Mouse (Mus musculus): Measurements from ENCODE around the gene Slc41a3. TPM values are rescaled to one million over a fixed set of nuclear protein-coding genes. Genes with fewer than 3 reads are reported as not detected.

The Slc41a3 gene
- total and polyA plus RNA-seq, 2 experiments from 2014 or later: 23.4 to 35.0 TPM

GRCm38 (mm10) chr6:90606538-90606937, 2.0 kb downstream of the Slc41a3 start:
- Histone ChIP-seq H3K9me3 (replicated peaks; ENCODE audit: control insufficient read depth, low read length) (no peaks in the 10 kb centered on the region), H3K27ac (ENCODE audit: low read depth) (no peak overlapping the region), H3K9ac (replicated peaks; ENCODE audit: low read depth, low read length) (no peak overlapping the region), H3K4me3 (ENCODE audit: low read depth, low read length) (no peak overlapping the region), H3K4me1 (ENCODE audit: control insufficient read depth, insufficient read depth) (peaks cover 20% of the 10 kb centered on the region), H3K36me3 (replicated peaks; ENCODE audit: control insufficient read depth, insufficient read depth, low read length) (no peaks in the 10 kb centered on the region), H3K27me3 (ENCODE audit: control insufficient read depth, insufficient read depth, low read length) (no peaks in the 10 kb centered on the region), H3K4me2 (ENCODE audit: low read depth, low read length) (no peak overlapping the region)
- TF ChIP-seq CTCF (IDR thresholded peaks at IDR 0.05; ENCODE audit: low read depth) (peak; percentile 84), EP300 (IDR thresholded peaks at IDR 0.05; ENCODE audit: low read depth) (no peak)
- WGBS: 21% methylated on average over 7 of the region's 7 CpGs
- ATAC-seq (ENCODE audit: insufficient read depth, low read depth) (no peak), DNase-seq (ENCODE audit: low spot score) (peak; percentile 63)

GRCm38 (mm10) chr6:90607196-90607595, 2.7 kb downstream of the Slc41a3 start:
- Histone ChIP-seq H3K4me2 (ENCODE audit: low read depth, low read length) (no peak overlapping the region), H3K4me3 (ENCODE audit: low read depth, low read length) (no peak overlapping the region), H3K9ac (replicated peaks; ENCODE audit: low read depth, low read length) (no peak overlapping the region), H3K27ac (ENCODE audit: low read depth) (no peak overlapping the region), H3K9me3 (replicated peaks; ENCODE audit: control insufficient read depth, low read length) (no peaks in the 10 kb centered on the region), H3K4me1 (ENCODE audit: control insufficient read depth, insufficient read depth) (peaks cover 14% of the 10 kb centered on the region), H3K27me3 (ENCODE audit: control insufficient read depth, insufficient read depth, low read length) (no peaks in the 10 kb centered on the region), H3K36me3 (replicated peaks; ENCODE audit: control insufficient read depth, insufficient read depth, low read length) (no peaks in the 10 kb centered on the region)
- ATAC-seq (ENCODE audit: insufficient read depth, low read depth) (no peak), DNase-seq (ENCODE audit: low spot score) (peak; percentile 82)
- TF ChIP-seq CTCF (IDR thresholded peaks at IDR 0.05; ENCODE audit: low read depth) (peak; percentile 88), EP300 (IDR thresholded peaks at IDR 0.05; ENCODE audit: low read depth) (no peak)
- WGBS: 11% methylated on average over 5 of the region's 5 CpGs

- peak; percentile 28; the same call in 1 of the 2 replicates for ATAC-seq (ENCODE audit: insufficient read depth, low read depth)
- WGBS: 53% methylated on average over 6 of the region's 6 CpGs
Observed at GRCm38 (mm10) chr6:90608186-90608585, 3.7 kb downstream of the Slc41a3 start.

GRCm38 (mm10) chr6:90610248-90610647, 5.7 kb downstream of the Slc41a3 start:
- Histone ChIP-seq H3K4me2 (ENCODE audit: low read depth, low read length) (no peak overlapping the region), H3K27me3 (ENCODE audit: control insufficient read depth, insufficient read depth, low read length) (no peaks in the 10 kb centered on the region), H3K36me3 (replicated peaks; ENCODE audit: control insufficient read depth, insufficient read depth, low read length) (no peaks in the 10 kb centered on the region), H3K4me1 (ENCODE audit: control insufficient read depth, insufficient read depth) (peaks cover 17% of the 10 kb centered on the region), H3K9ac (replicated peaks; ENCODE audit: low read depth, low read length) (no peak overlapping the region), H3K4me3 (ENCODE audit: low read depth, low read length) (no peak overlapping the region), H3K9me3 (replicated peaks; ENCODE audit: control insufficient read depth, low read length) (no peaks in the 10 kb centered on the region), H3K27ac (ENCODE audit: low read depth) (no peak overlapping the region)
- DNase-seq (ENCODE audit: low spot score) (no peak), ATAC-seq (ENCODE audit: insufficient read depth, low read depth) (no peak)
- WGBS: 78% methylated on average over 5 of the region's 5 CpGs
- no peak for TF ChIP-seq EP300 (IDR thresholded peaks at IDR 0.05; ENCODE audit: low read depth)
- TF ChIP-seq CTCF (IDR thresholded peaks at IDR 0.05; ENCODE audit: low read depth): no peak

More at GRCm38 (mm10) chr6:90608186-90608585, 3.7 kb downstream of the Slc41a3 start:
- Histone ChIP-seq H3K27ac (ENCODE audit: low read depth) (no peak overlapping the region), H3K27me3 (ENCODE audit: control insufficient read depth, insufficient read depth, low read length) (no peaks in the 10 kb centered on the region), H3K4me2 (ENCODE audit: low read depth, low read length) (no peak overlapping the region), H3K4me3 (ENCODE audit: low read depth, low read length) (no peak overlapping the region), H3K4me1 (ENCODE audit: control insufficient read depth, insufficient read depth) (peaks cover 14% of the 10 kb centered on the region), H3K36me3 (replicated peaks; ENCODE audit: control insufficient read depth, insufficient read depth, low read length) (no peaks in the 10 kb centered on the region), H3K9me3 (replicated peaks; ENCODE audit: control insufficient read depth, low read length) (no peaks in the 10 kb centered on the region), H3K9ac (replicated peaks; ENCODE audit: low read depth, low read length) (no peak overlapping the region)
- TF ChIP-seq CTCF (IDR thresholded peaks at IDR 0.05; ENCODE audit: low read depth) (peak; percentile 73), EP300 (IDR thresholded peaks at IDR 0.05; ENCODE audit: low read depth) (no peak)
- peak; percentile 55 for DNase-seq (ENCODE audit: low spot score)

- H3K27ac ChIP-seq (ENCODE audit: low read depth): no peak overlapping the region
- WGBS: 90% methylated on average over 8 of the region's 8 CpGs
- peaks cover 35% of the 10 kb centered on the region for H3K4me1 ChIP-seq (ENCODE audit: control insufficient read depth, insufficient read depth)
- no peak for TF ChIP-seq CTCF (IDR thresholded peaks at IDR 0.05; ENCODE audit: low read depth)
- no peak for TF ChIP-seq EP300 (IDR thresholded peaks at IDR 0.05; ENCODE audit: low read depth)
- no peaks in the 10 kb centered on the region for H3K36me3 ChIP-seq (replicated peaks; ENCODE audit: control insufficient read depth, insufficient read depth, low read length)
- no peaks in the 10 kb centered on the region for H3K9me3 ChIP-seq (replicated peaks; ENCODE audit: control insufficient read depth, low read length)
- no peak overlapping the region for H3K9ac ChIP-seq (replicated peaks; ENCODE audit: low read depth, low read length)
- H3K27me3 ChIP-seq (ENCODE audit: control insufficient read depth, insufficient read depth, low read length): no peaks in the 10 kb centered on the region
- H3K4me2 ChIP-seq (ENCODE audit: low read depth, low read length): no peak overlapping the region
- DNase-seq (ENCODE audit: low spot score) (no peak), ATAC-seq (ENCODE audit: insufficient read depth, low read depth) (no peak)
- no peak overlapping the region for H3K4me3 ChIP-seq (ENCODE audit: low read depth, low read length)
Observed at GRCm38 (mm10) chr6:90613277-90613676, 8.8 kb downstream of the Slc41a3 start.

- peak overlapping the region; percentile 17; the same call in 1 of the 2 replicates for H3K9ac ChIP-seq (replicated peaks; ENCODE audit: low read depth, low read length)
- no peaks in the 10 kb centered on the region for H3K9me3 ChIP-seq (replicated peaks; ENCODE audit: control insufficient read depth, low read length)
- ATAC-seq (ENCODE audit: insufficient read depth, low read depth): no peak
- H3K27me3 ChIP-seq (ENCODE audit: control insufficient read depth, insufficient read depth, low read length): no peaks in the 10 kb centered on the region
- no peak for TF ChIP-seq EP300 (IDR thresholded peaks at IDR 0.05; ENCODE audit: low read depth)
- no peak for TF ChIP-seq CTCF (IDR thresholded peaks at IDR 0.05; ENCODE audit: low read depth)
- WGBS: 42% methylated on average over 7 of the region's 7 CpGs
- no peak overlapping the region for H3K4me3 ChIP-seq (ENCODE audit: low read depth, low read length)
- H3K4me1 ChIP-seq (ENCODE audit: control insufficient read depth, insufficient read depth): peaks cover 43% of the 10 kb centered on the region
- H3K36me3 ChIP-seq (replicated peaks; ENCODE audit: control insufficient read depth, insufficient read depth, low read length): no peaks in the 10 kb centered on the region
- no peak for DNase-seq (ENCODE audit: low spot score)
- peak overlapping the region; percentile 89 for H3K27ac ChIP-seq (ENCODE audit: low read depth)
- no peak overlapping the region for H3K4me2 ChIP-seq (ENCODE audit: low read depth, low read length)
Observed at GRCm38 (mm10) chr6:90615362-90615761, 10.8 kb downstream of the Slc41a3 start.
